Mouse (Mus musculus): ENCODE measurements at regions not wholly inside any gene's neighbourhood (a gene's known extent, or its start where the extent isn't known, plus 50 kb on each side); places are given as distances from the start of the nearest gene placed in this dataset.
A peak's percentile ranks its signal among the peaks of the same experiment; 100 is the strongest.

GRCm38 (mm10) chr2:159523739-159524138, 729.1 kb downstream of the Dhx35 start:
- no peak for DNase-seq (ENCODE audit: low spot score)

GRCm38 (mm10) chr2:159534951-159535350, 740.3 kb downstream of the Dhx35 start:
- no peak for DNase-seq (ENCODE audit: low spot score)

- DNase-seq (ENCODE audit: low spot score) = no peak
Observed at GRCm38 (mm10) chr2:159539261-159539660, 744.7 kb downstream of the Dhx35 start.

- DNase-seq (ENCODE audit: low spot score) = no peak
Observed at GRCm38 (mm10) chr2:159557567-159557966, 763.0 kb downstream of the Dhx35 start.

- no peak for DNase-seq (ENCODE audit: low spot score)
Observed at GRCm38 (mm10) chr2:159565255-159565654, 768.7 kb downstream of the Gm826 start.

- no peak for DNase-seq (ENCODE audit: low spot score)
Observed at GRCm38 (mm10) chr2:159565921-159566320, 768.0 kb downstream of the Gm826 start.

GRCm38 (mm10) chr2:159566461-159566860, 767.5 kb downstream of the Gm826 start:
- DNase-seq (ENCODE audit: low spot score) = no peak

GRCm38 (mm10) chr2:159568391-159568790, 765.6 kb downstream of the Gm826 start:
- no peak for DNase-seq (ENCODE audit: low spot score)

- DNase-seq (ENCODE audit: low spot score) = no peak
Observed at GRCm38 (mm10) chr2:159571862-159572261, 762.1 kb downstream of the Gm826 start.

GRCm38 (mm10) chr2:159575271-159575670, 758.7 kb downstream of the Gm826 start:
- DNase-seq (ENCODE audit: low spot score) = no peak

- DNase-seq (ENCODE audit: low spot score) = peak; percentile 8
Observed at GRCm38 (mm10) chr2:159583103-159583502, 750.9 kb downstream of the Gm826 start.

- no peak for DNase-seq (ENCODE audit: low spot score)
Observed at GRCm38 (mm10) chr2:159584641-159585040, 749.3 kb downstream of the Gm826 start.

- peak; percentile 22 for DNase-seq (ENCODE audit: low spot score)
Observed at GRCm38 (mm10) chr2:159586697-159587473, 747.1 kb downstream of the Gm826 start.

GRCm38 (mm10) chr2:159591396-159592124, 742.4 kb downstream of the Gm826 start:
- no peak for DNase-seq (ENCODE audit: low spot score)

GRCm38 (mm10) chr2:159592841-159593240, 741.1 kb downstream of the Gm826 start:
- DNase-seq (ENCODE audit: low spot score) = no peak

GRCm38 (mm10) chr2:159596285-159596684, 737.7 kb downstream of the Gm826 start:
- no peak for DNase-seq (ENCODE audit: low spot score)

GRCm38 (mm10) chr2:159598080-159598479, 735.9 kb downstream of the Gm826 start:
- DNase-seq (ENCODE audit: low spot score) = no peak

- DNase-seq (ENCODE audit: low spot score) = no peak
Observed at GRCm38 (mm10) chr2:159607191-159607590, 726.8 kb downstream of the Gm826 start.

GRCm38 (mm10) chr2:159610451-159610850, 723.5 kb downstream of the Gm826 start:
- no peak for DNase-seq (ENCODE audit: low spot score)

GRCm38 (mm10) chr2:159616685-159617084, 717.3 kb downstream of the Gm826 start:
- DNase-seq (ENCODE audit: low spot score) = no peak

GRCm38 (mm10) chr2:159621261-159621660, 712.7 kb downstream of the Gm826 start:
- no peak for DNase-seq (ENCODE audit: low spot score)

GRCm38 (mm10) chr2:159622141-159622669, 711.8 kb downstream of the Gm826 start:
- no peak for DNase-seq (ENCODE audit: low spot score)

- no peak for DNase-seq (ENCODE audit: low spot score)
Observed at GRCm38 (mm10) chr2:159625306-159625705, 708.7 kb downstream of the Gm826 start.
